Comparison of ENCODE assay signal across 19 mouse cellular contexts in the genomic region with DNA sequence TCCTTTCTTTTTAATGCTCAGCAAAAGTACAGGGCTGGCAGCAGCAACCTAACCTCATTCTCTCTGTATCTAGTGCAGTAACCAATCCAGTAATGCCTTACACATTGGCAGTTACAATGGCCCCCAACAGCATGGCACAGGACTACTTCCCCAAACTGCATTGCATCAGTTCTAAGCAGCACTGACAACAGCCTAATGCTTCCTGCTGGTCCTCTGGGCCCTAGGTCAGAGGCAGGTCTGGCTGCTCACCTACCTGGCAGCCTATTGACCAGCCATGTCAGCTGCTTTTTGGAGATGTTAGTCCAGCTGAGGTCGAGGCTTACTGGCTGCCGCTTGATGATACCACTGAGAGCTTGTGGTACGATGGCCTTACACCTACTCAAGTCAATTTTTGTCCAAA.
"Had no signal": no experiment of that assay in that cellular context is flagged by ENCODE, and none has a peak within 500 bp of the region (broad histone marks: within the 10 kb centered on the region; RNA-seq: fewer than 3 reads in every experiment).

No protein-coding gene starts in this region.

- H3K4me1 ChIP-seq: limb, embryonic 12.5 days; limb, embryonic 15.5 days; liver, embryonic 13.5 days; midbrain, embryonic 10.5 days; midbrain, embryonic 13.5 days; neural tube, embryonic 13.5 days had no signal

- DNase-seq: kidney, adult 2 months; kidney, postnatal 10 days; kidney, postnatal 36 days; layer of hippocampus, postnatal 36 days; liver, embryonic 13.5 days; lung, adult 2 months; lung, postnatal 14 days; lung, postnatal 4 days; thymus, adult 18-20 months; thymus, postnatal 36 days had no signal

- H3K27ac ChIP-seq: left cerebral cortex, adult 2 months; limb, embryonic 12.5 days; limb, embryonic 15.5 days; liver, embryonic 13.5 days; midbrain, embryonic 10.5 days; midbrain, embryonic 13.5 days; neural tube, embryonic 13.5 days had no signal

- H3K27me3 ChIP-seq: limb, embryonic 12.5 days; limb, embryonic 15.5 days; liver, embryonic 13.5 days; megakaryocyte, embryonic 14.5 days; midbrain, embryonic 13.5 days; neural tube, embryonic 13.5 days had no signal

- H3K4me3 ChIP-seq: left cerebral cortex, adult 2 months; limb, embryonic 12.5 days; limb, embryonic 15.5 days; liver, embryonic 13.5 days; megakaryocyte, embryonic 14.5 days; midbrain, embryonic 10.5 days; midbrain, embryonic 13.5 days; myocyte; neural tube, embryonic 13.5 days had no signal

- H3K9me3 ChIP-seq: limb, embryonic 12.5 days; limb, embryonic 15.5 days; liver, embryonic 13.5 days; megakaryocyte, embryonic 14.5 days; midbrain, embryonic 10.5 days; midbrain, embryonic 13.5 days; neural tube, embryonic 13.5 days had no signal

- H3K9ac ChIP-seq: limb, embryonic 12.5 days; limb, embryonic 15.5 days; liver, embryonic 13.5 days; midbrain, embryonic 13.5 days; neural tube, embryonic 13.5 days had no signal

- H3K4me2 ChIP-seq: limb, embryonic 12.5 days; limb, embryonic 15.5 days; liver, embryonic 13.5 days; midbrain, embryonic 13.5 days; neural tube, embryonic 13.5 days had no signal

- ATAC-seq: midbrain, embryonic 13.5 days; midbrain, embryonic 16.5 days had no signal
